Mouse (Mus musculus): ENCODE measurements around the gene Ubn1. TPM values are rescaled to one million over a fixed set of nuclear protein-coding genes. Genes with fewer than 3 reads are reported as not detected.

The Ubn1 gene
- total and polyA plus RNA-seq, 2 experiments from 2014 or later, result 7.0 to 34.9 TPM

- no peak overlapping the region for H3K4me3 ChIP-seq (ENCODE audit: low read depth, low read length)
- no peak for ATAC-seq
- TF ChIP-seq CTCF (IDR thresholded peaks at IDR 0.05; ENCODE audit: low read depth), result no peak
- H3K36me3 ChIP-seq (ENCODE audit: insufficient read depth), result peaks cover 89% of the 10 kb centered on the region
- no peak overlapping the region for H3K27ac ChIP-seq (ENCODE audit: low read depth, low read length)
- no peak for DNase-seq
- H3K27me3 ChIP-seq (ENCODE audit: insufficient read depth, low read length), result no peaks in the 10 kb centered on the region
- H3K4me1 ChIP-seq (ENCODE audit: insufficient read depth), result no peaks in the 10 kb centered on the region
- no peak overlapping the region for H3K9ac ChIP-seq
- no peak overlapping the region for H3K4me2 ChIP-seq (ENCODE audit: low read depth)
- 93% methylated on average over 5 of the region's 5 CpGs for WGBS
- no peaks in the 10 kb centered on the region for H3K9me3 ChIP-seq (ENCODE audit: low read length)
Measured at GRCm38 (mm10) chr16:5036649-5037234, 13.1 kb upstream of the Ubn1 start.

- no peak for TF ChIP-seq CTCF (IDR thresholded peaks at IDR 0.05; ENCODE audit: low read depth)
- 95% methylated on average over 3 of the region's 3 CpGs for WGBS
- H3K9me3 ChIP-seq (ENCODE audit: low read length), result no peaks in the 10 kb centered on the region
- no peak overlapping the region for H3K27ac ChIP-seq (ENCODE audit: low read depth, low read length)
- H3K27me3 ChIP-seq (ENCODE audit: insufficient read depth, low read length), result no peaks in the 10 kb centered on the region
- no peak overlapping the region for H3K4me2 ChIP-seq (ENCODE audit: low read depth)
- peaks cover 58% of the 10 kb centered on the region for H3K36me3 ChIP-seq (ENCODE audit: insufficient read depth)
- peaks cover 6% of the 10 kb centered on the region for H3K4me1 ChIP-seq (ENCODE audit: insufficient read depth)
- DNase-seq (no peak), ATAC-seq (no peak)
- no peak overlapping the region for H3K4me3 ChIP-seq (ENCODE audit: low read depth, low read length)
- no peak overlapping the region for H3K9ac ChIP-seq
Measured at GRCm38 (mm10) chr16:5045322-5045721, 4.5 kb upstream of the Ubn1 start.

- Histone ChIP-seq H3K27me3 (ENCODE audit: insufficient read depth, low read length) (no peaks in the 10 kb centered on the region), H3K4me1 (ENCODE audit: insufficient read depth) (peaks cover 6% of the 10 kb centered on the region), H3K9me3 (ENCODE audit: low read length) (no peaks in the 10 kb centered on the region), H3K4me3 (ENCODE audit: low read depth, low read length) (peak overlapping the region; percentile 95), H3K9ac (peak overlapping the region; percentile 91), H3K27ac (ENCODE audit: low read depth, low read length) (peak overlapping the region; percentile 92), H3K36me3 (ENCODE audit: insufficient read depth) (peaks cover 27% of the 10 kb centered on the region), H3K4me2 (ENCODE audit: low read depth) (peak overlapping the region; percentile 93)
- WGBS, result 2% methylated on average over 38 of the region's 38 CpGs
- TF ChIP-seq CTCF (IDR thresholded peaks at IDR 0.05; ENCODE audit: low read depth), result no peak
- no peak for DNase-seq
- ATAC-seq, result peak; percentile 23
Measured at GRCm38 (mm10) chr16:5049182-5049773, 579 bp upstream of the Ubn1 start.

GRCm38 (mm10) chr16:5050251-5051110 is 624 bp downstream of the Ubn1 start:
- ATAC-seq (peak; percentile 57), DNase-seq (peak; percentile 79)
- TF ChIP-seq CTCF (IDR thresholded peaks at IDR 0.05; ENCODE audit: low read depth), result peak; percentile 28
- Histone ChIP-seq H3K36me3 (ENCODE audit: insufficient read depth) (peaks cover 23% of the 10 kb centered on the region), H3K27ac (ENCODE audit: low read depth, low read length) (peak overlapping the region; percentile 97), H3K4me1 (ENCODE audit: insufficient read depth) (peaks cover 6% of the 10 kb centered on the region), H3K27me3 (ENCODE audit: insufficient read depth, low read length) (no peaks in the 10 kb centered on the region), H3K4me3 (ENCODE audit: low read depth, low read length) (peak overlapping the region; percentile 95), H3K9ac (peak overlapping the region; percentile 87), H3K9me3 (ENCODE audit: low read length) (no peaks in the 10 kb centered on the region), H3K4me2 (ENCODE audit: low read depth) (peak overlapping the region; percentile 86)
- WGBS, result 2% methylated on average over 78 of the region's 78 CpGs

- peaks cover 32% of the 10 kb centered on the region for H3K36me3 ChIP-seq (ENCODE audit: insufficient read depth)
- DNase-seq, result peak; percentile 22
Measured at GRCm38 (mm10) chr16:5058114-5058513, 8.3 kb downstream of the Ubn1 start.

GRCm38 (mm10) chr16:5063472-5063871 is 13.6 kb downstream of the Ubn1 start:
- Histone ChIP-seq H3K27me3 (ENCODE audit: insufficient read depth, low read length) (no peaks in the 10 kb centered on the region), H3K4me3 (ENCODE audit: low read depth, low read length) (no peak overlapping the region), H3K9ac (no peak overlapping the region), H3K36me3 (ENCODE audit: insufficient read depth) (peaks cover 44% of the 10 kb centered on the region), H3K27ac (ENCODE audit: low read depth, low read length) (no peak overlapping the region), H3K4me2 (ENCODE audit: low read depth) (no peak overlapping the region), H3K9me3 (ENCODE audit: low read length) (no peaks in the 10 kb centered on the region), H3K4me1 (ENCODE audit: insufficient read depth) (no peaks in the 10 kb centered on the region)
- no peak for DNase-seq
- no peak for ATAC-seq
- WGBS, result 95% methylated on average over 4 of the region's 4 CpGs
- TF ChIP-seq CTCF (IDR thresholded peaks at IDR 0.05; ENCODE audit: low read depth), result no peak

More at GRCm38 (mm10) chr16:5058114-5058513, 8.3 kb downstream of the Ubn1 start:
- no peaks in the 10 kb centered on the region for H3K4me1 ChIP-seq (ENCODE audit: insufficient read depth)
- WGBS, result 90% methylated on average over 1 of the region's 1 CpGs
- H3K27me3 ChIP-seq (ENCODE audit: insufficient read depth, low read length), result no peaks in the 10 kb centered on the region
- no peak overlapping the region for H3K4me2 ChIP-seq (ENCODE audit: low read depth)
- H3K9me3 ChIP-seq (ENCODE audit: low read length), result no peaks in the 10 kb centered on the region
- peak; percentile 64 for TF ChIP-seq CTCF (IDR thresholded peaks at IDR 0.05; ENCODE audit: low read depth)
- H3K4me3 ChIP-seq (ENCODE audit: low read depth, low read length), result no peak overlapping the region
- ATAC-seq, result no peak
- H3K9ac ChIP-seq, result no peak overlapping the region
- no peak overlapping the region for H3K27ac ChIP-seq (ENCODE audit: low read depth, low read length)

GRCm38 (mm10) chr16:5070321-5070720 is 20.5 kb downstream of the Ubn1 start:
- peak; percentile 15 for DNase-seq

More at GRCm38 (mm10) chr16:5070321-5070720, 20.5 kb downstream of the Ubn1 start:
- no peaks in the 10 kb centered on the region for H3K27me3 ChIP-seq (ENCODE audit: insufficient read depth, low read length)
- H3K9ac ChIP-seq, result no peak overlapping the region
- H3K27ac ChIP-seq (ENCODE audit: low read depth, low read length), result no peak overlapping the region
- H3K36me3 ChIP-seq (ENCODE audit: insufficient read depth), result peaks cover 63% of the 10 kb centered on the region
- H3K4me2 ChIP-seq (ENCODE audit: low read depth), result no peak overlapping the region
- 78% methylated on average over 3 of the region's 3 CpGs for WGBS
- no peak overlapping the region for H3K4me3 ChIP-seq (ENCODE audit: low read depth, low read length)
- no peaks in the 10 kb centered on the region for H3K9me3 ChIP-seq (ENCODE audit: low read length)
- no peaks in the 10 kb centered on the region for H3K4me1 ChIP-seq (ENCODE audit: insufficient read depth)
- ATAC-seq, result no peak
- TF ChIP-seq CTCF (IDR thresholded peaks at IDR 0.05; ENCODE audit: low read depth), result no peak
